Mouse (Mus musculus): ENCODE results near the gene Rnase10.
"Not testable (repeated sequence)": the region's sequence is repeated elsewhere in the genome, so short reads cannot be mapped to it uniquely, and the experiment has no call there.

The Rnase10 gene

DNA sequence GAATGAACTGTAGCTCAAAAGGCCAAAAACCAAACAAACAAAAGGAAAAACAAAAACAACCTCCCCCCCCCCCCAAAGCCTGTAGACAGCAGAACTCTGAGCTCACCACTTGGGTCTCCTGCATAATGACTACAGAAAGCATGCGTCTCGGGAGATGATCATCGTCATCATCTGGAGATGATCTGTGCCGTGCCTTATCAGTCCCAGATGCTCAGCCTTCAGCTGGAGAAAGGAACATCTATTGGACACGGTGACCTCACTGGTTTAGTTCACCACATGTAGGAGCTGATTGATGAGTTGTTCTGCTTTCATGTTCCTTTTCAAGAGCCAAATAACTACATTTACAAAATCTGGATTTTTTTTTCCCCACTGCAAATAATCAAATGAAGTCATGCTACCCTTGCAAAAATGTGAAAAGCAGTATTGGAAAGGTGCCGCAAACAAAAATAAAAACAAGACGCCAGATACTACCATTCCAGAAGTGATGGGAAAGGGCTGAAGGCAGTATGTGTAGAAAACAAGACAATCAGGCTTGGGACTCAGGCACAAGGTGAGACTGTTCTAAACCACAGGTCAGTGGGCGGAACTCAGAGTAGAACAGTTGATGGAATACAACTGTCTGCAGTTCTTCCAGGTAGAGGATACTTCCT, at the start of gene Rnase10:
TSS of gene Rnase10 (plus strand) at position 600 of the 650 bp plus-strand sequence.
- DNase-seq, result no peak

- not testable (repeated sequence) for DNase-seq
These were observed 49.1 kb upstream of the Rnase10 start for GRCm38 (mm10) chr14:50958289-50958995.

DNA sequence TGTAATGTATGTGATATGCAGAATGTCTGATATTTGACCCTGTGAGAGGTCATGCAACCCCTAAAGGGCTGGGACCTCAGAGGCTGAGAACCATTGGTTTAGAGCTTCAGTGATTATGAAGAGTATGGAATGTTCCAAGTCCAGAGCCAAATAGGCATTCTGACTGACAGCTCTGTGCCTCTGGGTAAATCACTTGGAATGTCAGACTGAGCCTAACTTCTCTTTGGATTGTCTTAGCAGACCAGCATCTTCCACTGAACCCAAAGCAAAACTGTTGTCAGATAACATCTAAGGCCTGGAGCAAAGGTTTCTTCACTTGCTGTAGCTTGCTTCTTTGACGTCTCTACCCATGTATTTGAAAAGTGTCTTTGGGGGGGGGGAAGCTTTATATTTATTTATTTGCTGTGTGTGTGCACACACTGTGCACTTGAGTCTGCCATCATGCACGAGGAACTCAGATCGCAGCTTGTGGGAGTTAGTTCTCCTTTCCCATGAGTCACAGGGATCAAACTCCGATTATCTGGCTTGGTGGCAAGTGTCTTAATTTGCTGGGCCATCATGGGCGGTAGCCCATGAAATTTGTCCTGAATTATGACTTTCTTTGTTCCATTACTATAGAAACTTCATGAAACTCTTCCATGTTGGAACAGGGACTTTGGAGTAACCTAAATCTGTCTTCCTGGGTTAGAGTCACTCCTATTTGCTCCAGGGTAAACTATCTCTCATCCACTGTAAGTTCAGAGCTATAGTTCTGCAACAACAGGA, 39.2 kb upstream of the Rnase10 start:
- DNase-seq, result no peak

DNA sequence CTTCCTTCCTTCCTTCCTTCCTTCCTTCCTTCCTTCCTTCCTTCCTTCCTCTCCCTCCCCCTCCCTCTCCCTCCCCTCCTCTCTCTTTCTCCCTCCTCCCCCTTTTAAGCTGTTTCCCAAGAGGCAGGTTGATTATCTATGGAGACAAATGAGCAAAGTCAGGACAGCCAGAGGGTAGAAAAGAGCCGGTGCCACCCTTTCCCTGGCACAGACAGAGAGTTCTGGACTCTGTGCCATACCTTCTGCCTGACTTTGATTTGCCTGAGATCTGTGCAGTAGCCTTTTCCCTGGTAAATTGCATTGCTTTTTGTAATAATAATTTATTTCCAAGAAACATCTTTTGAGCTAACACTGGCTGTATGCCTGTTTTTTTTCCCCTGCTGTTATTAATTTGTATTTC, 38.5 kb upstream of the Rnase10 start:
- no peak for DNase-seq

DNA sequence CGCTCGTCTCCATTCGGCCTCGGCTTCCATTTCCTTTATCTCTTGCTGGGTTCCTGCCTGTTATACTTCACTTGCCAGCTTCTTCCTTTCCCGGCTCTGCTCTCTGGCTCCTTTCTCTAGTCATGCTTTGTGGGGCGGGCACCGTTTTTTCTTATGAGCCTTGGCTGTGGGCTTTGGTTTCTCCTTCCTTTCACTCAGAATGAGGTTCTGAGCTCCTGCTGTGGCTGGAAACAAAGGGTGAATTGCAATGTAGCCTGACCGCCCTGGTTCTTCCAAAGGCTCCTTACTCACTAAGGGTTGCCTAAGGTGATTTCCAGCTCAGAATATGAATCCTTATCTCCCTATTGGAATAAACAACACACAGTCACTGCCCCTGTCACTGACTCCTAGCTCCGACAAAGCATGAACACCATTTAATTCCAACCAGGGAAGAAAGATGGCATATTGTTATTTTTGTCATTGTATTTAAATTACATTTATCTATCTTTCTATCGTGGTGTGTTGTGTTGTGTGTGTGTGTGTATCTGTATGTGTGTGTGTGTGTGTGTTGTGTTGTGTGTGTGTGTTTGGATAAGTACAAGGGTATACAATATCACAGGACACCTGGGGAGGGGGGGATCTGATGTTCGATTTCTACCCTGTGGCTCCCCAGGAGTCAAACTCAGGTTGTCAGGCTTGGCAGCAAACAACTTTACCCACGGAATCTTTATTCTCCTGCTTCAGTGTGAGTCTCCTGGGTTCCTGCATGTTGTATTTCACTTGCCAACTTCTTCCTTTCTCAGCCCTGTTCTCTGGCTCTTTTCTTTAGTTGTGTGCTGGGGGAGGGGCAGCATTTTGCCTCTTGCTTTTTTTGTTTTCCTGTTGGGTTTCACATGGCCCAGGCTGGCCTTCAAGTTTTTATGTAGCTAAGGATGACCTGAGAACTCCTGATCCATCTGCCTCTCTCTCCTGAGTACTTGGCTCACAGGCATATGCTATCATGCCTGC, 37.7 kb upstream of the Rnase10 start:
- peak; percentile 22 for DNase-seq

GRCm38 (mm10) chr14:50970822-50971221, 36.7 kb upstream of the Rnase10 start:
- no peak for DNase-seq

DNA sequence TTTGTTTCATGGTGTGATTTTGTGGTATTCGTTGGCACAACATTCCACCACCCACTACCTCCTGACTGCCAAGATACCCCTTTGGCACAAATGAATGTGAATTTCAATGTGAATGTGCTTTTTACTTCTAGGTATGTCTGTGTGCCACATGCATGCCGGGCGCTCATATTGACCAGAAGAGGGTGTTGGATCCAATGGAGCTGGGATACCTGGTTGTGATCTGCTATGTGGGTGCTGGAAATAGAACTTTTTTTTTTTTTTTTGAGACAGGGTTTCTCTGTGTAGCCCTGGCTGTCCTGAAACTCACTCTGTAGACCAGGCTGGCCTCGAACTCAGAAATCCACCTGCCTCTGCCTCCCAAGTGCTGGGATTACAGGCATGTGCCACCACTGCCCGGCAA, 34.5 kb upstream of the Rnase10 start:
- DNase-seq, result not testable (repeated sequence)

GRCm38 (mm10) chr14:50973700-50974099, 33.9 kb upstream of the Rnase10 start:
- no peak for DNase-seq

GRCm38 (mm10) chr14:50975001-50975400, 32.5 kb upstream of the Rnase10 start:
- DNase-seq, result no peak

- no peak for DNase-seq
These were observed 30.9 kb upstream of the Rnase10 start for GRCm38 (mm10) chr14:50976674-50977073.

- not testable (repeated sequence) for DNase-seq
These were observed 29.1 kb upstream of the Rnase10 start for GRCm38 (mm10) chr14:50978451-50978850.

GRCm38 (mm10) chr14:50979631-50980030, 27.9 kb upstream of the Rnase10 start:
- DNase-seq, result no peak

DNA sequence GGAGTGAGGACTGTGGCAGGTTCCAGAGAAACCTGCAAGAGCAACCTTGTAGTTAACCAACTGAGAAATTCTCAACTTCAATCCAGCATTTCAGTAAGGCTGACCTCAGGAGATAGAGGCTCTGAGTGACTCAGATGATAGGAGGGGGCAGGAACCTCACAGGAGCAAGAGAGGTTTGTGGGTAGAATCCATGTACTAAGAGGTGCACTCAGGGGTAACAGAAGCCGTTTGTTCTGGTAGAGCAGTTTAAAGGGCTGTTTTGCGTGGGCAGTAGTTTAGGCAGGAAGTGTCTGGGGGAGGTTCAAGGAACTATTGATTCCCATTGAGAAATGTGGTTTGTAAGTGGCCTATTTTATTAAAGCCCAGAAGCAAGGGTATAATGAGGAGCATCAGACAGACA, 26.3 kb upstream of the Rnase10 start:
- DNase-seq, result no peak

DNA sequence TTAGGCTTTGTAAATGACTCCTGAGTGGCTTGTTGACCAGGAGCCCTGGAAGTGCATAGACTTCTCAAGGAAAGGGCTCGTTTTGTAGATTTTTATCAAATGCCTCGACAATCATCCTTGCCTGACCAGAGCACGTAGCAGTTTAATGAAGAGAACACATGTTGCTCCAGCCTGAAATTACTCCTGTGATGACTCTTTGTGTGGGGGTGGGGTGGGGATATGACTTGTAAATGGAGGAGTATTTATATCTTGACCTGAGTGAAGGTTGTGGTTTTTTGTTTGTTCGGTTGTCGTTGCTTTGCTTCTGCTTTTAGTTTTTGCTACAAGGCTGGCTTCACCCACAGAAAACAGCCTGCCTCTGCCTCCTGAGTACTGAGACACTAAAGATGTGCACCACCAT, 25.7 kb upstream of the Rnase10 start:
- DNase-seq, result no peak

GRCm38 (mm10) chr14:50987668-50988067, 19.9 kb upstream of the Rnase10 start:
- DNase-seq, result no peak

DNA sequence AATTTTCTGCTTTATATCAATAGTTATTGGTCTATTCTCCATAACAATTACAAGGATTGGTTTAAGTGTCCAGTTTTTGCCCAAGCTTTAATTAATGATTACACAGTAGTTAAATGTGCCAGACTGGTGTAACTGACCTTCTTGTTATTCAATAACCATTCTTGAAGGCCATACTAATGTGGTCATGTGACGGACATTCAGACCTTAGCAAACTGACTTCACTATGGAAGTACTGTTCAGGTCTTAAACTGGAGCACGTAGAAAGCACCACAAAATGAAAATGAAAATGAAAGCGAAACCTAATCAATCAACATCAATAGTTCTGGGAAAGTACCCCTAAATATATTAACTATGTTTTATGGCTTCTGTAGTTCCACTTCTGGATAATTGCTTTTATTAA, 16.5 kb upstream of the Rnase10 start:
- no peak for DNase-seq

DNA sequence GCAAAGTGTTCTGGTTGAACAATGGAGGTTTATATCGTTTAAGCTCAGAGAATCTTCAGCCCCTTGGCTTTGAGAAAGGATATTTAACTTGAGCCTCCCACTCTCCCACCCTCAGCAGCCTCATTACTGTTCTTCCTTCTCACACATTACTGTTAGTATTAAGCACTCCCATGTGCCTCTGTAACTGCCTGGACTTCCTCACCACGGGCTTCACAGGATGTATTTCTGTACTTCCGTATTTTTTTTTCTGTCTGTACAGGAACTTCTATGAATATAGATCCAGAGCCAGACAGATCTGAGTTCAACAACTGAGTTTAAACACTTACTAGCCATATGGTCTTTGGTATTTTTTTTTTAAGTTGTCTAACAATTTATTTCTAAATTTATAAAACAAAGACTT, 10.5 kb upstream of the Rnase10 start:
- no peak for DNase-seq

GRCm38 (mm10) chr14:50997999-50998666, 9.4 kb upstream of the Rnase10 start:
- no peak for DNase-seq

DNA sequence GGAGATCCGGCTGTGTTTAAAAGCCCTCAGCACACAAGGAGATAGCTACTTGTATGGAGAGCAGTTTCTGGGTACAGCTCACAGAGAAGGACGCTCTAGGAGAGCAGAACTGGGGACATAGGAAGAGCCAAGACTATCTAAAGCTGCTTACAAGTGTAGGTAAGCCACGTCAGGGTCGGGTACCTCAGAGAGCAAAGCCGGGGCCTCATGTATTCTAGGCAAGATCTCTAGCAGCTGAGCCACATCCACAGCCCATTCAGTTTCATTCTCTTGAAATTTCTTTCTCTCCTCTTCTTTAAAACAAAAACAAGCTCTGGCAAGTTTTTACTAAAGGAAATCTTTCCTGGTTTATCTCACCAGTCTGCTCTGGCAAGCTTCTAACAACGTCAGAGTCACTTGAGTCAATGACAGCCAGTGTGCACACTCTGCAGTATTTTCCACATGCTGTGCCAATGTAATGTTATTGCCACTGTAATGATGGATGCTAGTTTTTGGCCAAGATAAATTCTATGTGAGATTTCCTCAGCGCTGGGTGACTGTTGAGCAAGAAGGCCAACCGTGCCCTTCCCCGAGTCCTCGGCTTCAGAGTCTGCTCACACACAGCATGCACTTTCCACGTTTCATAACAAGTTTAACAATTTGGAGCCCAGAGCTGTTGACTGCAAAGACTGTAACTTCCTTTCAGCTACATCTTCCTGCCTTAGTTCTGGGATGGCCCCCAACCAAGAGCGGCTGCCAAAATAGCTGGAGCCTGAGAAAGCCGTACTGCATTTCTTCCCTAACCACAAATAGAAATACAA, 563 bp downstream of the Rnase10 start:
- no peak for DNase-seq

DNA sequence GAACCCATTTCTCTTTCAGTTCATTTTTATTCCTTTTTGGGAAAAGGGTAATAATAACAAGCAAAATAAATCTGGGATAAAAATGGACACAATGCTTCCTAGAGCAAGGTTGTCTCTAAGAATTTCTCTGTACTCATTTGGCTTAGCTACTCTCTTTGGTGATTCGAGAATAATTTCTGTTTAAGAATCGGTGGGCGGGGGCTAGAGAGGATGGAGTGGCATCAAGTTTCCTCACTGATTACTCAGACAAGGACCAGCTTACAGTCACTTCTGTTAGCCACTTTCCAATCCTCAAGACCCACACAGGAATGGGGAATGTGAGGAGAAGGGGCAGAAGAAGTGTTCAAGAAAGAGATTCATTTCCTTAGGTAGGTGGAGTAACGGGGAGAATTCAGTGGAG, 1.2 kb downstream of the Rnase10 start:
- DNase-seq, result no peak

DNA sequence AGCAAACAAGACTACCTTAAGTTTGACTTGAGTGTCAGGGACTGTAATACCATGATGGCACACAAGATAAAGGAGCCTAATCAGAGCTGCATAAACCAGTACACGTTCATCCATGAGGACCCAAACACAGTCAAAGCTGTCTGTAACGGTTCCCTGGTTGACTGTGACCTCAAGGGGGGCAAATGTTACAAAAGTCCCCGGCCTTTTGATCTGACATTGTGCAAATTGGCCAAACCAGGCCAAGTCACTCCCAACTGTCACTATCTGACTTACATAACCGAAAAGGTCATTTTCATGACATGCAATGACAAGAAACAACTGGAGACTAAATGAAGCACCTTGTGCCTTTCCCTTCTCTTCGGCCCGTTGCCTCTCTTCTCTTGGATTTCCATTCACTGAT, 2.0 kb downstream of the Rnase10 start:
- DNase-seq, result no peak

Data from cerebellum, adult 8-10 months (tissue).